Mouse (Mus musculus): Measurements from ENCODE around the gene Sesn1. TPM values are rescaled to one million over a fixed set of nuclear protein-coding genes. Genes with fewer than 3 reads are reported as not detected.

Sesn1 gene
- polyA plus RNA-seq, 1 experiment from 2014 or later, result 36.6 TPM

- H3K27ac ChIP-seq (ENCODE audit: low read length), result no peak overlapping the region
- no peak overlapping the region for H3K4me3 ChIP-seq (ENCODE audit: low read depth, low read length)
- H3K4me1 ChIP-seq (ENCODE audit: insufficient read depth, low read depth, low read length), result no peaks in the 10 kb centered on the region
- H3K27me3 ChIP-seq (replicated peaks; ENCODE audit: insufficient read depth, low read length), result no peaks in the 10 kb centered on the region
- H3K36me3 ChIP-seq (ENCODE audit: insufficient read depth, low read length), result no peaks in the 10 kb centered on the region
- H3K9me3 ChIP-seq (ENCODE audit: low read length), result no peaks in the 10 kb centered on the region
- DNase-seq (ENCODE audit: low spot score) (no peak), ATAC-seq (no peak)
- TF ChIP-seq EP300 (IDR thresholded peaks at IDR 0.05) (no peak), CTCF (IDR thresholded peaks at IDR 0.05) (no peak)
- H3K4me2 ChIP-seq (replicated peaks; ENCODE audit: low read depth, low read length), result no peak overlapping the region
- no peak overlapping the region for H3K9ac ChIP-seq (replicated peaks; ENCODE audit: low read depth)
These were observed 50.1 kb downstream of the Sesn1 start for GRCm38 (mm10) chr10:41859820-41860219.

GRCm38 (mm10) chr10:41860275-41860688 is 50.5 kb downstream of the Sesn1 start:
- ATAC-seq (no peak), DNase-seq (ENCODE audit: low spot score) (no peak)
- no peak overlapping the region for H3K4me3 ChIP-seq (ENCODE audit: low read depth, low read length)
- no peak overlapping the region for H3K27ac ChIP-seq (ENCODE audit: low read length)
- no peaks in the 10 kb centered on the region for H3K27me3 ChIP-seq (replicated peaks; ENCODE audit: insufficient read depth, low read length)
- H3K36me3 ChIP-seq (ENCODE audit: insufficient read depth, low read length), result no peaks in the 10 kb centered on the region
- TF ChIP-seq EP300 (IDR thresholded peaks at IDR 0.05), result no peak
- H3K9ac ChIP-seq (replicated peaks; ENCODE audit: low read depth), result no peak overlapping the region
- H3K9me3 ChIP-seq (ENCODE audit: low read length), result no peaks in the 10 kb centered on the region
- H3K4me2 ChIP-seq (replicated peaks; ENCODE audit: low read depth, low read length), result no peak overlapping the region
- H3K4me1 ChIP-seq (ENCODE audit: insufficient read depth, low read depth, low read length), result no peaks in the 10 kb centered on the region
- 93% methylated on average over 2 of the region's 2 CpGs for WGBS

- DNase-seq (ENCODE audit: low spot score) (no peak), ATAC-seq (no peak)
- 58% methylated on average over 2 of the region's 2 CpGs for WGBS
- Histone ChIP-seq H3K4me3 (ENCODE audit: low read depth, low read length) (no peak overlapping the region), H3K9me3 (ENCODE audit: low read length) (no peaks in the 10 kb centered on the region), H3K36me3 (ENCODE audit: insufficient read depth, low read length) (no peaks in the 10 kb centered on the region), H3K4me1 (ENCODE audit: insufficient read depth, low read depth, low read length) (no peaks in the 10 kb centered on the region), H3K9ac (replicated peaks; ENCODE audit: low read depth) (no peak overlapping the region), H3K27me3 (replicated peaks; ENCODE audit: insufficient read depth, low read length) (no peaks in the 10 kb centered on the region), H3K27ac (ENCODE audit: low read length) (no peak overlapping the region), H3K4me2 (replicated peaks; ENCODE audit: low read depth, low read length) (no peak overlapping the region)
- TF ChIP-seq CTCF (IDR thresholded peaks at IDR 0.05) (no peak), EP300 (IDR thresholded peaks at IDR 0.05) (no peak)
These were observed 53.3 kb downstream of the Sesn1 start for GRCm38 (mm10) chr10:41863053-41863452.

GRCm38 (mm10) chr10:41866069-41866837 is 56.5 kb downstream of the Sesn1 start:
- no peak; the same call in 1 of the 2 replicates for ATAC-seq
- Histone ChIP-seq H3K36me3 (ENCODE audit: insufficient read depth, low read length) (no peaks in the 10 kb centered on the region), H3K9me3 (ENCODE audit: low read length) (no peaks in the 10 kb centered on the region), H3K4me1 (ENCODE audit: insufficient read depth, low read depth, low read length) (no peaks in the 10 kb centered on the region), H3K4me3 (ENCODE audit: low read depth, low read length) (no peak overlapping the region), H3K27ac (ENCODE audit: low read length) (no peak overlapping the region), H3K9ac (replicated peaks; ENCODE audit: low read depth) (no peak overlapping the region), H3K27me3 (replicated peaks; ENCODE audit: insufficient read depth, low read length) (no peaks in the 10 kb centered on the region), H3K4me2 (replicated peaks; ENCODE audit: low read depth, low read length) (no peak overlapping the region)
- WGBS, result 23% methylated on average over 3 of the region's 3 CpGs
- peak; percentile 35 for DNase-seq (ENCODE audit: low spot score)
- TF ChIP-seq EP300 (IDR thresholded peaks at IDR 0.05) (no peak), CTCF (IDR thresholded peaks at IDR 0.05) (no peak)

- no peak overlapping the region for H3K4me3 ChIP-seq (ENCODE audit: low read depth, low read length)
- no peak for TF ChIP-seq CTCF (IDR thresholded peaks at IDR 0.05)
- no peak for TF ChIP-seq EP300 (IDR thresholded peaks at IDR 0.05)
- no peak overlapping the region for H3K27ac ChIP-seq (ENCODE audit: low read length)
- no peaks in the 10 kb centered on the region for H3K4me1 ChIP-seq (ENCODE audit: insufficient read depth, low read depth, low read length)
- ATAC-seq (no peak), DNase-seq (ENCODE audit: low spot score) (no peak)
- no peaks in the 10 kb centered on the region for H3K27me3 ChIP-seq (replicated peaks; ENCODE audit: insufficient read depth, low read length)
- H3K4me2 ChIP-seq (replicated peaks; ENCODE audit: low read depth, low read length), result no peak overlapping the region
- no peak overlapping the region for H3K9ac ChIP-seq (replicated peaks; ENCODE audit: low read depth)
- H3K9me3 ChIP-seq (ENCODE audit: low read length), result no peaks in the 10 kb centered on the region
- H3K36me3 ChIP-seq (ENCODE audit: insufficient read depth, low read length), result no peaks in the 10 kb centered on the region
These were observed 57.1 kb downstream of the Sesn1 start for GRCm38 (mm10) chr10:41866838-41867154.

GRCm38 (mm10) chr10:41867956-41868355 is 58.2 kb downstream of the Sesn1 start:
- Histone ChIP-seq H3K4me3 (ENCODE audit: low read depth, low read length) (no peak overlapping the region), H3K4me1 (ENCODE audit: insufficient read depth, low read depth, low read length) (no peaks in the 10 kb centered on the region), H3K9me3 (ENCODE audit: low read length) (no peaks in the 10 kb centered on the region), H3K4me2 (replicated peaks; ENCODE audit: low read depth, low read length) (no peak overlapping the region), H3K36me3 (ENCODE audit: insufficient read depth, low read length) (no peaks in the 10 kb centered on the region), H3K27ac (ENCODE audit: low read length) (no peak overlapping the region), H3K27me3 (replicated peaks; ENCODE audit: insufficient read depth, low read length) (no peaks in the 10 kb centered on the region), H3K9ac (replicated peaks; ENCODE audit: low read depth) (no peak overlapping the region)
- DNase-seq (ENCODE audit: low spot score) (no peak), ATAC-seq (no peak)
- TF ChIP-seq EP300 (IDR thresholded peaks at IDR 0.05) (no peak), CTCF (IDR thresholded peaks at IDR 0.05) (no peak)
- WGBS, result 79% methylated on average over 5 of the region's 5 CpGs

- ATAC-seq, result no peak
- 43% methylated on average over 2 of the region's 2 CpGs for WGBS
- TF ChIP-seq EP300 (IDR thresholded peaks at IDR 0.05) (no peak), CTCF (IDR thresholded peaks at IDR 0.05) (no peak)
- Histone ChIP-seq H3K9ac (replicated peaks; ENCODE audit: low read depth) (no peak overlapping the region), H3K9me3 (ENCODE audit: low read length) (no peaks in the 10 kb centered on the region), H3K36me3 (ENCODE audit: insufficient read depth, low read length) (no peaks in the 10 kb centered on the region), H3K27me3 (replicated peaks; ENCODE audit: insufficient read depth, low read length) (no peaks in the 10 kb centered on the region), H3K27ac (ENCODE audit: low read length) (no peak overlapping the region), H3K4me1 (ENCODE audit: insufficient read depth, low read depth, low read length) (no peaks in the 10 kb centered on the region), H3K4me2 (replicated peaks; ENCODE audit: low read depth, low read length) (no peak overlapping the region), H3K4me3 (ENCODE audit: low read depth, low read length) (no peak overlapping the region)
- no peak for DNase-seq (ENCODE audit: low spot score)
These were observed 60.4 kb downstream of the Sesn1 start for GRCm38 (mm10) chr10:41870101-41870500.
